ENCODE assay signal across 16 mouse cellular contexts in genomic region chr6:12023395-12023794, GRCm38 (mm10).
"Had no signal": no experiment of that assay in that cellular context is flagged by ENCODE, and none has a peak within 500 bp of the region (broad histone marks: within the 10 kb centered on the region; RNA-seq: fewer than 3 reads in every experiment).

No protein-coding gene starts in this region.

- H3K27ac ChIP-seq: kidney, postnatal 0 days; layer of hippocampus, adult 2 months; limb, embryonic 13.5 days; midbrain, embryonic 10.5 days; neural tube, embryonic 12.5 days; stomach, embryonic 15.5 days had no signal

- H3K27me3 ChIP-seq: limb, embryonic 13.5 days; neural tube, embryonic 12.5 days; stomach, embryonic 15.5 days had no signal

- H3K4me3 ChIP-seq: layer of hippocampus, adult 2 months; limb, embryonic 13.5 days; midbrain, embryonic 10.5 days; myocyte; neural tube, embryonic 12.5 days; stomach, embryonic 15.5 days had no signal

- H3K9me3 ChIP-seq: limb, embryonic 13.5 days; midbrain, embryonic 10.5 days; neural tube, embryonic 12.5 days; stomach, embryonic 15.5 days had no signal

- H3K4me1 ChIP-seq: midbrain, embryonic 10.5 days; neural tube, embryonic 12.5 days; stomach, embryonic 15.5 days had no signal

- H3K4me2 ChIP-seq: limb, embryonic 13.5 days; neural tube, embryonic 12.5 days; stomach, embryonic 15.5 days had no signal

- DNase-seq: kidney, adult 11 months; kidney, adult 9 months; kidney, postnatal 36 days; left cerebral cortex, postnatal 4 days; lung, adult 18-20 months; midbrain, embryonic 14.5 days; retina, postnatal 1 day; thymus, adult 2 months; thymus, postnatal 4 days had no signal

- H3K9ac ChIP-seq: limb, embryonic 13.5 days; neural tube, embryonic 12.5 days; stomach, embryonic 15.5 days had no signal
